Mouse (Mus musculus): ENCODE measurements around the gene Tead1.

- TF ChIP-seq POLR2A (IDR thresholded peaks at IDR 0.05; ENCODE audit: borderline replicate concordance, insufficient read depth, low read length) (no peak), CTCF (IDR thresholded peaks at IDR 0.05; ENCODE audit: borderline replicate concordance, insufficient read depth, low read depth, low read length) (no peak)
Measured at GRCm38 (mm10) chr7:112700082-112700481, 21.0 kb downstream of the Tead1 start.
